Mouse (Mus musculus) erythroblast, embryonic 14.5 days (primary cell): Measurements from ENCODE around the gene Syt17.

ENCODE experiments used
- GATA1 ChIP-seq: IDR thresholded peaks from 2 replicates; pipeline ENCODE4 v1.6.1; 2012; ENCODE audit warnings: low read length, inconsistent platforms, mixed read lengths
- TAL1 ChIP-seq: IDR thresholded peaks from 3 replicates; pipeline ENCODE4 v1.6.1; 2012; ENCODE audit warnings: low read length, inconsistent platforms, mixed read lengths

DNA sequence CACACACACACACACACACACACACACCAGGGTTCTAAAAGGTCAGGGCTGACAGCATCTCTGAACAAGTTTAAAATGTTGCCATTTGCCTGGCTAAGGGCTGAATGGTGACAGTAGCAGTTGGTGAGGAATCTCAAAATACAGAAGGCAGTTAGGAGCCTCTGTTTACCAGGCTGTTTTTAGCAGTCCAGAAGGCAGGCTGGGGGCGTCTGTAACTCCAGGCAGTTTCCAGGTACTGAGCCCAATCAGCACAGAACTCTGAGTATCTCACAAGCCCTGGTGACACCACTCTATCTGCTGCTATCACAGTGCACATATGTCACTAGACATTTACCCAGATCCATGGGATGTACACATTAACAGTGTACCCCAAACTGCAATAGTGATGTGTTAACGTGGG, 19.1 kb downstream of the Syt17 start:
- no peak for TF ChIP-seq GATA1
- TF ChIP-seq TAL1, result no peak
